Mouse (Mus musculus) liver, embryonic 16.5 days (tissue): ENCODE measurements around the gene Sptan1. TPM values are rescaled to one million over a fixed set of nuclear protein-coding genes. Genes with fewer than 3 reads are reported as not detected.

ENCODE experiments used
- ATAC-seq: fragments of 200-750 bp; cut with Nextera tagmentation; 2 replicates; pipeline ENCODE4 v1.8.0; 2017; ENCODE audit warnings: low read depth, mild to moderate bottlenecking, moderate number of reproducible peaks, moderate library complexity
- H3K27ac ChIP-seq: fragments of 300-500 bp; sonication (generic); 2 replicates; pipeline ENCODE4 v1.5.1; 2014; ENCODE audit warnings: mild to moderate bottlenecking, low read length
- H3K27me3 ChIP-seq: fragments of 300-500 bp; sonication (generic); 2 replicates; pipeline ENCODE4 v1.6.1; 2014; ENCODE audit warnings: low read depth, low read length, mixed read lengths; ENCODE audit not compliant: control insufficient read depth, insufficient read depth
- H3K36me3 ChIP-seq: fragments of 300-500 bp; sonication (generic); 2 replicates; pipeline ENCODE4 v1.6.1; 2014; ENCODE audit warnings: mild to moderate bottlenecking; ENCODE audit not compliant: control insufficient read depth, insufficient read depth
- H3K4me1 ChIP-seq: fragments of 300-500 bp; sonication (generic); 2 replicates; pipeline ENCODE4 v1.6.1; 2014; ENCODE audit warnings: low read depth, low read length, mixed read lengths; ENCODE audit not compliant: control insufficient read depth
- H3K4me2 ChIP-seq: fragments of 300-500 bp; sonication (generic); 2 replicates; pipeline ENCODE4 v1.6.1; 2014; ENCODE audit warnings: low read depth, low read length, mixed read lengths
- H3K4me3 ChIP-seq: fragments of 300-500 bp; sonication (generic); 2 replicates; pipeline ENCODE4 v1.5.1; 2014; ENCODE audit warnings: low read depth, mild to moderate bottlenecking, low read length
- H3K9ac ChIP-seq: fragments of 300-500 bp; sonication (generic); 2 replicates; pipeline ENCODE4 v1.6.1; 2014; ENCODE audit warnings: low read depth, low read length
- H3K9me3 ChIP-seq: fragments of 300-500 bp; sonication (generic); replicated peaks from 2 replicates; pipeline ENCODE4 v1.6.1; 2016; ENCODE audit warnings: low read length; ENCODE audit not compliant: control insufficient read depth
- WGBS: fragments of 180-500 bp; shearing (Covaris S2); extraction: QIAGEN DNeasy Blood & Tissue Kit; methylation state at CpG from one replicate; pipeline ENCODE4 v1.1.7; 2014; ENCODE audit not compliant: insufficient replicate concordance; 5-methylcytosine and 5-hydroxymethylcytosine counted together
- polyA plus RNA-seq: library from polyadenylated mRNA; unstranded; fragments of >200 nt; fragmentation: Nextera tagmentation; extraction: Ambion mirVana; gene quantifications from 2 replicates; pipeline ENCODE4 v1.2.1, GENCODE M21; 2015

Gene Sptan1
- polyA plus RNA-seq, 1 experiment from 2014 or later = 19.7 TPM

DNA sequence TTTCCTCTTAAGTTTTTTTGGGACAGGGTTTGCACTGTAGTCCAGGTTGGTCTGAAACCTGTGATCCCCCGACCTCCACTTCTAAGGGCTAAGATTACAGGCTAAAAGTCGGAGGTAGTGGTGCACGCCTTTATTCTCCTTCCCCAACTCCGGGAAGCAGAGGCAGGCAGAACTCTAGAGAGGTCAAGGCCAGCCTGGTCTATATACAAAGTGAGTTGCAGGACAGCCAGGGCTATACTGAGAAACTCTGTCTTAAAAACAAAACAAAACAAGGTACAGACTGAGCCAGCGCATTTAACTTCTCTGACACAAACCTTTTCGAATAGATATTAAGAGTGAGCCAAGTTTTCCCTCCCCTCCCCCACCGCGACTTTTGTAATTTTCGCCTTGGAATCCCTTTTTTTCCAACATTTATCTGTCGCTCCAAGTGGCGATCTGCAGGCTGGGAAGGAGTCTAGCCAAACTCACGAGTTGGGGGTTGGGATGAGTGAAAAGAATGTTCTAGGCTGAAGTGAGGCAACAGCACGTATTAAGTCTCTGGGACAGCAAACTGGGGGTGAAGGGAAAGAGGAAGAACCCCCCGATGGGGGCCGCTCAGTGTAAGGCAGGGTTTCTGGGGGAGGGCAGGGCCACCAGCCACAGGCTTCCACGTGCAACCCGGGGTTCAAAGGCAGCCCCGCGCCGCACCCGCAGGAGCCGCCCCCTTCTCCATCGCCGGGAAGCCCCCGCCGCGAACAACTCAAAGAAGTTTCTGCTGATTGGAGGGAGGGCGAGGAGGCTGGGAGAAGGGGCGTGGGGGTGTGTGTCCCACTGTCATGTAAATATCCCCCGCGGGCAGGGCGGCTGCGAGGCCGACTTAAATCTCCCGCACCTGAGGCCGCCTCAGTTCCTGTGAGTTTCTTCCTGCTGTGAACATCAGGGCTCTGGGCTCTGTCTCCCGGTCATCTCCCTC lies 96.1 kb downstream of the Sptan1 start:
- Histone ChIP-seq H3K27me3 (no peaks in the 10 kb centered on the region), H3K4me2 (peak overlapping the region; percentile 100)
- no peak for ATAC-seq

DNA sequence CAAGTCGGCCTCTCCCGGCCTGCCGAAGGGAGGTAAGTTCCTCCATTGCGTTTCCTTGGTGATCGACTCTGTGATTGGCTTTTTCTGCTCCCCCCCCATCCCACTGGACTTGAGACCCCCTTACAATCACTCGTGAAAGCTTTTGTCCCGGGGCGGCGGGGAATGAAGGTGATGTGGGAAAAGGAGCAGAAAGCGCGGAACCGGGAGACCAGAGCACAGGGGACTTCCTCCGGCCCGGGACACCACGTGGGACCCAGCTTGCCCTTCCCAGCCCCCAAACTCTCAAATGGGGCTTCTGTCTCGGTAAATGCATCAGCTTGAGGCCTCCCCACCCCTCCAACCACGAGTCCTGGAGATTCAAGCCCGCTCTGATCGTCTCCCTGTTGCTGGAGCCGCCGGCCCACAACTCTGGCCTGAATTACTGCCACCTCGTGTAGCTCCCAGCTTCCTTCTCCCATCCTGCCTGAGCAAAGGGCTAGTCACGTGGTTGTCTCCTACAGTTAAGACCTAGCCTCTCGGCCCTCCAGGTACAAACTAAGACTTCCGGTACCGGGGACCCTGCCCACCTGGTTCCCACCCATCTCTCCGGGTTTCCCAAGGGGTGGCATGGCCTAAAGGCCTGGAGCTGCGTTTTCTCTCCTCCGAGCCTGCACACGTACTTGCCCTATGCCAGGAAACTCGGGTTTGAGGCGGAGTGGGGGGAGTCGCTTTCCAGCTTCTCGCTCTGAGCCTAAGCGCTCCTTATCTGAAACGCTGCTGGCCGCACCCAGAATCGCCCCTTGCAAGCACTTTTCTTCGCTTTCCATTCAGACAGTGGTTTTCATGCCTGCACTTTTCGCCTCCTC lies 97.1 kb downstream of the Sptan1 start:
- WGBS = under 1% methylated on average over 40 of the region's 40 CpGs
- 0 out of 2 replicates have a peak, but pooled peaks have one; percentile 5 for ATAC-seq
- H3K4me1 ChIP-seq = peaks cover 42% of the 10 kb centered on the region

More for the DNA sequence above, 96.1 kb downstream of the Sptan1 start:
- Histone ChIP-seq H3K27ac (peak overlapping the region; percentile 92), H3K4me3 (peak overlapping the region; percentile 80), H3K9me3 (no peaks in the 10 kb centered on the region), H3K9ac (peak overlapping the region; percentile 81), H3K4me1 (peaks cover 45% of the 10 kb centered on the region), H3K36me3 (no peaks in the 10 kb centered on the region)
- WGBS = 5% methylated on average over 34 of the region's 37 CpGs

GRCm38 (mm10) chr2:30063235-30063634 lies 97.9 kb downstream of the Sptan1 start:
- H3K4me1 ChIP-seq = peaks cover 44% of the 10 kb centered on the region
- under 1% methylated on average over 8 of the region's 8 CpGs for WGBS

More for the DNA sequence above, 97.1 kb downstream of the Sptan1 start:
- Histone ChIP-seq H3K27ac (peak overlapping the region; percentile 92), H3K27me3 (no peaks in the 10 kb centered on the region), H3K4me2 (peak overlapping the region; percentile 100), H3K4me3 (peak overlapping the region; percentile 80), H3K9me3 (no peaks in the 10 kb centered on the region), H3K9ac (peak overlapping the region; percentile 81), H3K36me3 (no peaks in the 10 kb centered on the region)

GRCm38 (mm10) chr2:30063791-30064190 lies 98.4 kb downstream of the Sptan1 start:
- no peak for ATAC-seq
- Histone ChIP-seq H3K27ac (peak overlapping the region; percentile 92), H3K9ac (peak overlapping the region; percentile 81), H3K36me3 (peaks cover 3% of the 10 kb centered on the region; the same call in 1 of the 2 replicates), H3K4me1 (peaks cover 44% of the 10 kb centered on the region), H3K27me3 (no peaks in the 10 kb centered on the region), H3K9me3 (no peaks in the 10 kb centered on the region), H3K4me2 (peak overlapping the region; percentile 100), H3K4me3 (peak overlapping the region; percentile 80)
- 7% methylated on average over 3 of the region's 3 CpGs for WGBS

More at GRCm38 (mm10) chr2:30063235-30063634, 97.9 kb downstream of the Sptan1 start:
- Histone ChIP-seq H3K4me2 (peak overlapping the region; percentile 100), H3K9me3 (no peaks in the 10 kb centered on the region), H3K4me3 (peak overlapping the region; percentile 80), H3K9ac (peak overlapping the region; percentile 81), H3K36me3 (no peaks in the 10 kb centered on the region), H3K27me3 (no peaks in the 10 kb centered on the region), H3K27ac (peak overlapping the region; percentile 92)
- no peak for ATAC-seq

DNA sequence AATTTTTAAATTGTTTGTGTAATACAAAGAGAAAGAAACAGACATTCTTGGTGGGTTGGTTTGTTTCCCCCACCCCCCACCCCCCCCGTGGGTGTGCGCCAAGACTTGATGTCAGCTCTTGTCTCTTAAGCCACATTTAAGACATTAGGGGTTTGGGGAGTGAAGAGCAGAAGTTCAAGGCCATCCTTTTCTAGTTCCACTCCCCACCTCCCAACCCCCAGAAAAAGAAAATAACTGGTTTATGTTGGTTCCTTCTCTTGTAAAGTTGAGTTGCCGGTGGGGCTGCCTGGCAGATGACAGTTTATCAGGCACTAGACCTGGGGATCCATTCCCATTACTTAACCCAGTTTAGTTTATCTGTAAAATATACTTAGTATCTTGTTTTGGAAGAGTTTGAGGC lies 98.9 kb downstream of the Sptan1 start:
- Histone ChIP-seq H3K27me3 (no peaks in the 10 kb centered on the region), H3K4me1 (peaks cover 44% of the 10 kb centered on the region), H3K9me3 (no peaks in the 10 kb centered on the region), H3K9ac (peak overlapping the region; percentile 81), H3K36me3 (peaks cover 7% of the 10 kb centered on the region; the same call in 1 of the 2 replicates), H3K4me2 (peak overlapping the region; percentile 100), H3K4me3 (peak overlapping the region; percentile 80), H3K27ac (peak overlapping the region; percentile 92)
- ATAC-seq = no peak
- 12% methylated on average over 3 of the region's 3 CpGs for WGBS

GRCm38 (mm10) chr2:30066046-30066901 lies 100.9 kb downstream of the Sptan1 start:
- ATAC-seq = peak; percentile 91
- Histone ChIP-seq H3K27ac (peak overlapping the region; percentile 94), H3K4me2 (peak overlapping the region; percentile 91), H3K36me3 (peaks cover 19% of the 10 kb centered on the region), H3K9me3 (no peaks in the 10 kb centered on the region), H3K4me3 (peak overlapping the region; percentile 98), H3K4me1 (peaks cover 43% of the 10 kb centered on the region), H3K27me3 (no peaks in the 10 kb centered on the region), H3K9ac (peak overlapping the region; percentile 92)
- under 1% methylated on average over 85 of the region's 101 CpGs for WGBS

- H3K27ac ChIP-seq = peak overlapping the region; percentile 94
- WGBS = under 1% methylated on average over 44 of the region's 69 CpGs
- peak overlapping the region; percentile 90 for H3K4me2 ChIP-seq
Observed at GRCm38 (mm10) chr2:30067031-30067888, 101.9 kb downstream of the Sptan1 start.

More at GRCm38 (mm10) chr2:30067031-30067888, 101.9 kb downstream of the Sptan1 start:
- ATAC-seq = no peak
- peaks cover 36% of the 10 kb centered on the region for H3K4me1 ChIP-seq
- no peaks in the 10 kb centered on the region for H3K27me3 ChIP-seq
- H3K9me3 ChIP-seq = no peaks in the 10 kb centered on the region
- peak overlapping the region; percentile 92 for H3K9ac ChIP-seq
- H3K4me3 ChIP-seq = peak overlapping the region; percentile 98
- H3K36me3 ChIP-seq = peaks cover 19% of the 10 kb centered on the region
